13 mouse cellular contexts compared by ENCODE assay signal in the genomic region with DNA sequence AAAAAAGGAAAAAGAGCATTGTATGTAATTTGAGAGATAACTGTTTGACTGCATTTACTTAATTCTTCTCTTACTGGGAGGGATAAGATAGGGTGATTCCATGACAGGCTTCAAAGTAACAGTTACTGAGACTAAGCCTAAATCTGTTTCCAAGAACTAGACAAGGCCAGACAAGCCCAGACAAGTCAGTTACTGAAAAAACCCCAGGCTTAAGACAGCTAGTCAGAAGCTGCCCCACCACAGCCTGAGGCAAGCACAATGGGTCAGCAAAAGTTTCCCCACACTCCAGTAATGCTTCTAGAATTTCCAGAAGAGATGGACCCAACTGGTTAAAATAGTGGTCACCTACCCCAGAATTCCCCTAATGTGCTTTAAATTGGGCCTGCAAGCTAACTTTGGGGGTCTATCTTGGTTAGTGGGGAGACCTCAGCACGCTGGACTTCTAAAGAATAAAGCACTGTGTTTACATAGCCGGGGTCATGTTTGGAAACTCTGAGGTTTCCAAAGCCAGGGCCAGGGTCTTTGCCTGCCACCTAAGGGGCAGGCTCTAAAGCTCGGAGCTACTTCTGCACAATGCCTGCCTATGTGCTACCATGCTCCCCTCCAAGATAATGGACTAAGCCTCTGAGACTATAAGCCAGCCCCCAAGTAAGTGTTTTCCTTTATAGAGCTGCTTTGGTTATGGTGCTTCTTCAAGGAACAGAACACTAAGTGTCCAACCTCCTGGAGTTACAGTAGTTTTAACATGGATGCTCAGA. TPM values are rescaled to one million over a fixed set of nuclear protein-coding genes. Genes with fewer than 3 reads are reported as not detected.
DNase-seq lines count a peak whose midpoint lies in the region; ATAC-seq and TF ChIP-seq lines count a peak whose summit lies in the region.
"Had no signal": no experiment of that assay in that cellular context is flagged by ENCODE, and none has a peak within 500 bp of the region (broad histone marks: within the 10 kb centered on the region; RNA-seq: fewer than 3 reads in every experiment).

No protein-coding gene starts in this region.

- H3K4me3 ChIP-seq in midbrain, embryonic 11.5 days (ENCODE audit: low read depth, low read length): no peak overlapping the region
- H3K4me3 ChIP-seq in midbrain, embryonic 13.5 days (replicated peaks): no peak overlapping the region
- H3K4me3 ChIP-seq in G1E (ENCODE audit: low read depth, low read length) (no peak overlapping the region; the same call in 1 of the 2 replicates), myocyte (no peak overlapping the region)
- no peak overlapping the region for H3K4me3 ChIP-seq in embryonic facial prominence, embryonic 15.5 days (replicated peaks)
- H3K4me3 ChIP-seq: forebrain, embryonic 13.5 days had no signal

- no peak overlapping the region for H3K9ac ChIP-seq in midbrain, embryonic 11.5 days (ENCODE audit: low read length)
- H3K9ac ChIP-seq in midbrain, embryonic 13.5 days (replicated peaks): no peak overlapping the region
- H3K9ac ChIP-seq in embryonic facial prominence, embryonic 15.5 days: no peak overlapping the region
- H3K9ac ChIP-seq: forebrain, embryonic 13.5 days had no signal

- peaks cover 12% of the 10 kb centered on the region; the same call in 1 of the 2 replicates for H3K36me3 ChIP-seq in midbrain, embryonic 11.5 days (ENCODE audit: control insufficient read depth, insufficient read depth, low read length)
- H3K36me3 ChIP-seq in midbrain, embryonic 13.5 days: peaks cover 27% of the 10 kb centered on the region
- H3K36me3 ChIP-seq in G1E (replicated peaks) (peaks cover 58% of the 10 kb centered on the region), myocyte (ENCODE audit: control insufficient read depth, insufficient read depth) (peaks cover 24% of the 10 kb centered on the region)
- peaks cover 17% of the 10 kb centered on the region for H3K36me3 ChIP-seq in embryonic facial prominence, embryonic 15.5 days

- H3ac ChIP-seq in myocyte (ENCODE audit: control insufficient read depth, insufficient read length): no peak overlapping the region

- peaks cover 6% of the 10 kb centered on the region for H3K4me1 ChIP-seq in midbrain, embryonic 11.5 days (ENCODE audit: control insufficient read depth, insufficient read depth, low read length)
- H3K4me1 ChIP-seq in midbrain, embryonic 13.5 days (replicated peaks): peaks cover 14% of the 10 kb centered on the region
- peaks cover 41% of the 10 kb centered on the region for H3K4me1 ChIP-seq in G1E (ENCODE audit: insufficient read depth, low read depth, low read length)
- peaks cover 20% of the 10 kb centered on the region for H3K4me1 ChIP-seq in embryonic facial prominence, embryonic 15.5 days

- peaks cover 96% of the 10 kb centered on the region for H3K79me2 ChIP-seq in myocyte (ENCODE audit: control insufficient read depth, insufficient read depth)

- no peak overlapping the region; the same call in 1 of the 2 replicates for H3K27ac ChIP-seq in midbrain, embryonic 11.5 days (ENCODE audit: low read depth, low read length)
- H3K27ac ChIP-seq in midbrain, embryonic 13.5 days: no peak overlapping the region; the same call in 1 of the 2 replicates
- 0 out of 2 replicates have a peak overlapping the region, but pooled peaks have one; percentile 44 for H3K27ac ChIP-seq in embryonic facial prominence, embryonic 15.5 days (replicated peaks)
- H3K27ac ChIP-seq: forebrain, embryonic 13.5 days had no signal

- H3K9me3 ChIP-seq in midbrain, embryonic 11.5 days (ENCODE audit: control insufficient read depth, low read length): no peaks in the 10 kb centered on the region
- no peaks in the 10 kb centered on the region for H3K9me3 ChIP-seq in midbrain, embryonic 13.5 days
- H3K9me3 ChIP-seq in G1E (replicated peaks): no peaks in the 10 kb centered on the region
- no peaks in the 10 kb centered on the region for H3K9me3 ChIP-seq in embryonic facial prominence, embryonic 15.5 days (replicated peaks)
- H3K9me3 ChIP-seq: forebrain, embryonic 13.5 days had no signal

- TF ChIP-seq POLR2A in myocyte (IDR thresholded peaks at IDR 0.05; ENCODE audit: insufficient read length, low read depth): no peak

- peak; percentile 82 for DNase-seq in midbrain, embryonic 11.5 days (ENCODE audit: low spot score, missing footprints)
- no peak for DNase-seq in G1E (ENCODE audit: low spot score)
- DNase-seq in left cerebral cortex, adult 8-10 months (ENCODE audit: low spot score in 2 of 2): no peak
- DNase-seq in adrenal gland, adult 2 months: no peak
- DNase-seq: cerebellum, adult 9-11 months; gastrocnemius, postnatal 36 days; thymus, adult 18-20 months had no signal

- 66% methylated on average over 3 of the region's 3 CpGs for WGBS in midbrain, embryonic 11.5 days
- 59% methylated on average over 3 of the region's 3 CpGs for WGBS in midbrain, embryonic 13.5 days
- 61% methylated on average over 3 of the region's 3 CpGs for WGBS in embryonic facial prominence, embryonic 15.5 days

- no peak for ATAC-seq in midbrain, embryonic 11.5 days (ENCODE audit: low FRiP score)
- ATAC-seq in midbrain, embryonic 13.5 days: no peak
- ATAC-seq in G1E (ENCODE audit: extremely low read depth, insufficient number of reproducible peaks, low FRiP score, poor library complexity, severe bottlenecking): peak; percentile 63; the same call in 1 of the 2 replicates
- no peak for ATAC-seq in embryonic facial prominence, embryonic 15.5 days (ENCODE audit: insufficient number of reproducible peaks, low FRiP score, low TSS enrichment, low read depth)
- ATAC-seq: forebrain, embryonic 13.5 days; intestine, embryonic 16.5 days; lung, postnatal 0 days had no signal

- no peak for TF ChIP-seq CTCF in G1E (IDR thresholded peaks at IDR 0.05; ENCODE audit: low read depth, low read length)

- H3K4me2 ChIP-seq in midbrain, embryonic 11.5 days: no peak overlapping the region
- H3K4me2 ChIP-seq in midbrain, embryonic 13.5 days (replicated peaks): no peak overlapping the region
- no peak overlapping the region for H3K4me2 ChIP-seq in embryonic facial prominence, embryonic 15.5 days (replicated peaks)
- peak overlapping the region; percentile 35 for H3K4me2 ChIP-seq in myocyte (ENCODE audit: low read depth)
- H3K4me2 ChIP-seq: forebrain, embryonic 13.5 days had no signal

- H3K27me3 ChIP-seq in midbrain, embryonic 11.5 days (ENCODE audit: control insufficient read depth, insufficient read depth, low read length): no peaks in the 10 kb centered on the region
- no peaks in the 10 kb centered on the region for H3K27me3 ChIP-seq in midbrain, embryonic 13.5 days
- no peaks in the 10 kb centered on the region for H3K27me3 ChIP-seq in G1E (ENCODE audit: insufficient read depth, low read length)
- H3K27me3 ChIP-seq in embryonic facial prominence, embryonic 15.5 days: no peaks in the 10 kb centered on the region
- no peaks in the 10 kb centered on the region for H3K27me3 ChIP-seq in myocyte (ENCODE audit: control insufficient read depth, insufficient read depth, insufficient read length)
- H3K27me3 ChIP-seq: forebrain, embryonic 13.5 days had no signal

TF ChIP-seq in myocyte, 11 proteins besides CTCF, POLR2A, EP300 and RAD21:
- TF ChIP-seq E2F4 (IDR thresholded peaks at IDR 0.05; ENCODE audit: insufficient read depth) (no peak), MYOD1 (IDR thresholded peaks at IDR 0.05; ENCODE audit: control insufficient read depth in 1 of 3, insufficient read length in 2 of 3, low read depth in 2 of 3) (no peak), USF1 (IDR thresholded peaks at IDR 0.05; ENCODE audit: low read depth) (no peak), TCF3 (IDR thresholded peaks at IDR 0.05; ENCODE audit: insufficient read length, low read depth) (no peak), TCF12 (IDR thresholded peaks at IDR 0.05; ENCODE audit: insufficient read depth, poor library complexity, severe bottlenecking) (no peak), CEBPB (IDR thresholded peaks at IDR 0.05; ENCODE audit: insufficient read depth, poor library complexity, severe bottlenecking) (no peak), MAX (IDR thresholded peaks at IDR 0.05; ENCODE audit: low read depth) (no peak), MYOG (IDR thresholded peaks at IDR 0.05; ENCODE audit: control insufficient read depth in 1 of 3, insufficient read depth in 1 of 3, insufficient read length in 2 of 3, low read depth in 2 of 3) (no peak), REST (IDR thresholded peaks at IDR 0.05; ENCODE audit: insufficient read depth, insufficient read length) (no peak), POLR2AphosphoS2 (IDR thresholded peaks at IDR 0.05; ENCODE audit: insufficient read length, low read depth) (no peak)

RNA-seq across cellular contexts. Expression of a gene that starts 10.0 kb away (rescaled TPM):
- 36.5 TPM in 2 replicates for polyA plus RNA-seq in midbrain, embryonic 11.5 days (2014; fragmentation: Nextera tagmentation; extraction: Ambion mirVana)
- 42.3 and 46.1 TPM in 2 replicates for polyA plus RNA-seq in midbrain, embryonic 13.5 days (2015; fragmentation: Nextera tagmentation; extraction: Ambion mirVana)
- total RNA-seq in G1E (2014; fragmentation: Nextera tagmentation) (323 and 378 TPM in 2 replicates), G1E (2017) (173 and 219 TPM in 2 replicates)
- polyA plus RNA-seq in G1E (2012) (76.1 and 87.3 TPM in 2 replicates), myocyte (2012; fragmentation: generic; extraction: Trizol) (11.5 TPM)
- 33.5 and 42.3 TPM in 2 replicates for polyA plus RNA-seq in embryonic facial prominence, embryonic 15.5 days (2015; fragmentation: Nextera tagmentation; extraction: Ambion mirVana)
- 10 to 100 TPM; 78.7 to 86.6 (median 81.7) TPM for total RNA-seq in left cerebral cortex, adult 8-10 months (2022)
- 10 to 100 TPM; 44.1 to 70.4 TPM for total RNA-seq in adrenal gland, adult 2 months (2021)
- 15.0 and 15.3 TPM in 2 replicates for polyA plus RNA-seq in adrenal gland, adult 2 months (2012; rRNA removed)

RNA-seq across cellular contexts. Expression of a gene that starts 25.2 kb away (rescaled TPM):
- 15.5 and 16.3 TPM in 2 replicates for polyA plus RNA-seq in midbrain, embryonic 11.5 days (2014; fragmentation: Nextera tagmentation; extraction: Ambion mirVana)
- polyA plus RNA-seq in midbrain, embryonic 13.5 days (2015; fragmentation: Nextera tagmentation; extraction: Ambion mirVana): 14.6 and 17.0 TPM in 2 replicates
- total RNA-seq in G1E (2014; fragmentation: Nextera tagmentation) (not detected in 2 replicates), G1E (2017) (0.12 and 0.27 TPM in 2 replicates)
- polyA plus RNA-seq in G1E (2012) (not detected in 2 replicates), myocyte (2012; fragmentation: generic; extraction: Trizol) (1.8 TPM)
- polyA plus RNA-seq in embryonic facial prominence, embryonic 15.5 days (2015; fragmentation: Nextera tagmentation; extraction: Ambion mirVana): 6.2 and 8.1 TPM in 2 replicates
- total RNA-seq in left cerebral cortex, adult 8-10 months (2022): 10 to 100 TPM; 19.4 to 22.5 (median 21.3) TPM
- total RNA-seq in adrenal gland, adult 2 months (2021): 1 to 10 TPM; 4.6 to 6.5 TPM
- 6.5 and 7.2 TPM in 2 replicates for polyA plus RNA-seq in adrenal gland, adult 2 months (2012; rRNA removed)
